Mouse (Mus musculus): ENCODE measurements at regions not wholly inside any gene's neighbourhood (a gene's known extent, or its start where the extent isn't known, plus 50 kb on each side); places are given as distances from the start of the nearest gene placed in this dataset.

DNA sequence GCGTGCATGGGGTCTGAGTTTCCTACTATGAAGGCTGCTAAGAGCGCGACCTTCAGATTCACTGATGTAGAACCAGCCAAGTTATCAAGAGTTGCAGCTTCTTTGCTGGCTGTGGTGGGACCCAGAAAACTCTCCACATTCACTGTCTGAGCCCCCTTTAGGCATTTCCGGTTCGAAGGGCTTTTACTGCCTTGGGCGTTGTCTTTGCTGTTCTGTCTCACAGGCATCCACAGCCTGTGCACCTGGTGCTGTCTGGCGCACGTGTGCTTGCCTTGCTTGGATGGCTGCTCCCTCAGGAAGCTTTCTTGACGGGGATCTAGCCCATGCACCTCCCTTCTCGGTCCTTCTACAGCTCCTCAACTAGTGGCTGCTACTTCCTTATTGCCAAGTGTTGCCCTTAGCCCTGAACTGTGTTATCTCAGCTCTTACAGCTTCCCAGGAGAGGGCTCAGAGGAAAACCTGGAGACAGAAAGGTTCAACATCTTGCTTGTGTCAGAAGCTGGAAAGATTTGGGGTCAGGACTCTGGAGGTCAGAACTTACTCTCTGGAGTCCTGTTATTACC lies 108.3 kb upstream of the Dyrk2 start:
- 35% methylated on average over 10 of the region's 10 CpGs for WGBS
- Histone ChIP-seq H3K4me3 (ENCODE audit: extremely low read depth, insufficient read depth, insufficient read length) (no peak overlapping the region), H3K36me3 (ENCODE audit: control insufficient read depth, insufficient read depth, low read length) (no peaks in the 10 kb centered on the region), H3K27me3 (ENCODE audit: control insufficient read depth, insufficient read depth, low read length) (no peaks in the 10 kb centered on the region), H3K27ac (ENCODE audit: insufficient read depth, low read length) (no peak overlapping the region), H3K4me1 (ENCODE audit: control insufficient read depth, insufficient read depth, insufficient read length) (peaks cover 7% of the 10 kb centered on the region; the same call in 1 of the 2 replicates)
- no peak for DNase-seq (ENCODE audit: low read depth in 1 of 2, low spot score in 2 of 2)
- no peak for TF ChIP-seq CTCF (IDR thresholded peaks at IDR 0.05; ENCODE audit: extremely low read depth, insufficient read depth, insufficient read length, insufficient replicate concordance)
- no peak for TF ChIP-seq POLR2A (IDR thresholded peaks at IDR 0.05; ENCODE audit: low read depth, low read length)

DNA sequence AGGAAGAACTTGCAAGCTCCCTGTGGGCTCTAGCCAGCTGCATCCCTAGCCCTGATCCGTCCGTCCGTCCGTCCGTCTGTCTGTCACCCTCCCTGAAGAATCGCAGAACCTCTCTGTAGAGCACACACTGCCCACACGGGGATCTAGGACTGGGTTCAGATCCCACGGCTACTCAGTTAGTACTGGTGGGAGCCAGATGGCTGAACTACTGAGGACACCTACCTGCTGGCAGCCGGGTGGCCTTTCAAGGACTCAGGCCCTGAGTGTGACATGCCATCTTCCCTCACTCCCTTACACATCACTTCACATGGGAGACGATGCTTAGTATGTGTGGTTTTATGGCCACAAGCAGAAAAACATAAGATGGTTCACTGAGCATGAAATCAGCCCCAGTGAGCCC lies 106.4 kb upstream of the Dyrk2 start:
- 56% methylated on average over 10 of the region's 10 CpGs for WGBS
- TF ChIP-seq CTCF (IDR thresholded peaks at IDR 0.05; ENCODE audit: extremely low read depth, insufficient read depth, insufficient read length, insufficient replicate concordance): no peak
- TF ChIP-seq POLR2A (IDR thresholded peaks at IDR 0.05; ENCODE audit: low read depth, low read length): no peak
- Histone ChIP-seq H3K4me3 (ENCODE audit: extremely low read depth, insufficient read depth, insufficient read length) (no peak overlapping the region), H3K36me3 (ENCODE audit: control insufficient read depth, insufficient read depth, low read length) (no peaks in the 10 kb centered on the region), H3K27me3 (ENCODE audit: control insufficient read depth, insufficient read depth, low read length) (no peaks in the 10 kb centered on the region), H3K4me1 (ENCODE audit: control insufficient read depth, insufficient read depth, insufficient read length) (peaks cover 7% of the 10 kb centered on the region; the same call in 1 of the 2 replicates), H3K27ac (ENCODE audit: insufficient read depth, low read length) (no peak overlapping the region)
- DNase-seq (ENCODE audit: low read depth in 1 of 2, low spot score in 2 of 2): no peak

DNA sequence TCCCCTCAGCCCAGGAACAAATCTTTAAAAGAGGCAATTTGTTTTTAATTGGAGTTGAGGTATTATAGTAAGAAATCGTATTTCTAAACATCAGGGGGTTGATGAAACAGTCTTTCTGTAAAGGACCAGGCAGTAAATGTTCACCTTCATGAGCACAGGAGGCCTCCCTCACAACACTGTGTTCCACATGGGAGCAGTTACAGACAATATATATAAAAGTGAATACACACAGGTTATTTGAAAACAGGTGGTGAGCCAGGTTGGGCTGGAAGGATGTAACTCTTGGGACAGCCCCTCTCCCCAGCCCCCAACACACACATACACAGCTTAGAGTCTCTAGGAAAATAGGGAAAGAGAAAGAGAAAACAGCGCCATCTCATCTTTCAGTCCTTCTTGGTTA lies 105.8 kb upstream of the Dyrk2 start:
- Histone ChIP-seq H3K27ac (ENCODE audit: insufficient read depth, low read length) (no peak overlapping the region), H3K4me1 (ENCODE audit: control insufficient read depth, insufficient read depth, insufficient read length) (peaks cover 7% of the 10 kb centered on the region; the same call in 1 of the 2 replicates)
- WGBS: 59% methylated on average over 2 of the region's 2 CpGs

DNA sequence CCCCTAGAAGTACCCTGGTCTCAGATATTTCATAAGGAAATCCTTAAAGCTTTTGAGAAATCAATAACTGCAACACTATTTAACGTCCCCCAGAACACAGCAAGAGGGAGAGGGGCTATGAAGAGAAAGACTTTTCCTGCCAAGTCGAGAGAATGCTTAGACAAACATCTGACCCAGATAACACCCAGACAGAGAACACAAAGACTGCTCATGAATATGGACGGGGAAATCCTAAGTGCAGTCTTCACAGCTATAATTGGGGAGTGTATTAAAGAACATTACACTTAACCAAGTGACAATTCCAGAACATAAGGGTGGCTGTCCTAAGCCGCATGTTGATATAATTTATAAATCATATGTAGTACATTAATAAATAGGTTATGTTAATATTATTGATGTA lies 103.3 kb upstream of the Dyrk2 start:
- no peak for DNase-seq (ENCODE audit: low read depth in 1 of 2, low spot score in 2 of 2)
- WGBS: 88% methylated on average over 4 of the region's 4 CpGs
- TF ChIP-seq CTCF (IDR thresholded peaks at IDR 0.05; ENCODE audit: extremely low read depth, insufficient read depth, insufficient read length, insufficient replicate concordance): no peak
- Histone ChIP-seq H3K36me3 (ENCODE audit: control insufficient read depth, insufficient read depth, low read length) (no peaks in the 10 kb centered on the region), H3K4me3 (ENCODE audit: extremely low read depth, insufficient read depth, insufficient read length) (no peak overlapping the region), H3K27ac (ENCODE audit: insufficient read depth, low read length) (no peak overlapping the region), H3K4me1 (ENCODE audit: control insufficient read depth, insufficient read depth, insufficient read length) (peaks cover 7% of the 10 kb centered on the region; the same call in 1 of the 2 replicates), H3K27me3 (ENCODE audit: control insufficient read depth, insufficient read depth, low read length) (no peaks in the 10 kb centered on the region)

More for the DNA sequence above, 105.8 kb upstream of the Dyrk2 start:
- Histone ChIP-seq H3K4me3 (ENCODE audit: extremely low read depth, insufficient read depth, insufficient read length) (no peak overlapping the region), H3K36me3 (ENCODE audit: control insufficient read depth, insufficient read depth, low read length) (no peaks in the 10 kb centered on the region), H3K27me3 (ENCODE audit: control insufficient read depth, insufficient read depth, low read length) (no peaks in the 10 kb centered on the region)
- no peak for DNase-seq (ENCODE audit: low read depth in 1 of 2, low spot score in 2 of 2)
- TF ChIP-seq POLR2A (IDR thresholded peaks at IDR 0.05; ENCODE audit: low read depth, low read length): no peak
- TF ChIP-seq CTCF (IDR thresholded peaks at IDR 0.05; ENCODE audit: extremely low read depth, insufficient read depth, insufficient read length, insufficient replicate concordance): no peak

DNA sequence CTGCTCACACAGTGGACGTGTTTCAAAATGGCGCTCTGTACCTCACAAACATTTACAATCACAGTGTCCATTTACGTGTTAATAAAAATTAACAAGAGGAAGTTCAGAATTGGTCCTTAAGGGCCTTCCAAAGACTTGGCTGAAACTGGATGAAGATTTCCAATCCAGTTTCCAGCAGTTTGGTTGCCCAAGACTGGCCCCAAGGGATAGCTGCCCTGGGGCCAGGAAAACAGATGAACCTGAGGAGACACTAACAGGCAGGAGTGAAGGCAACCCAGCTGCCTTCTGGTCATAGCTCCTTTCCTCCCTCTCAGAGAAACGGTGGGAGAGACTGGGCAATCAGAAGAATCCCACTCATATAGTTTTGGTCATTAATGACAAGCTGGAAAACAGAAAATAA lies 102.6 kb upstream of the Dyrk2 start:
- Histone ChIP-seq H3K4me3 (ENCODE audit: extremely low read depth, insufficient read depth, insufficient read length) (no peak overlapping the region), H3K27me3 (ENCODE audit: control insufficient read depth, insufficient read depth, low read length) (no peaks in the 10 kb centered on the region), H3K4me1 (ENCODE audit: control insufficient read depth, insufficient read depth, insufficient read length) (peaks cover 5% of the 10 kb centered on the region; the same call in 1 of the 2 replicates), H3K27ac (ENCODE audit: insufficient read depth, low read length) (no peak overlapping the region), H3K36me3 (ENCODE audit: control insufficient read depth, insufficient read depth, low read length) (no peaks in the 10 kb centered on the region)
- TF ChIP-seq CTCF (IDR thresholded peaks at IDR 0.05; ENCODE audit: extremely low read depth, insufficient read depth, insufficient read length, insufficient replicate concordance): no peak
- no peak for TF ChIP-seq POLR2A (IDR thresholded peaks at IDR 0.05; ENCODE audit: low read depth, low read length)
- 92% methylated on average over 4 of the region's 4 CpGs for WGBS
- no peak for DNase-seq (ENCODE audit: low read depth in 1 of 2, low spot score in 2 of 2)

DNA sequence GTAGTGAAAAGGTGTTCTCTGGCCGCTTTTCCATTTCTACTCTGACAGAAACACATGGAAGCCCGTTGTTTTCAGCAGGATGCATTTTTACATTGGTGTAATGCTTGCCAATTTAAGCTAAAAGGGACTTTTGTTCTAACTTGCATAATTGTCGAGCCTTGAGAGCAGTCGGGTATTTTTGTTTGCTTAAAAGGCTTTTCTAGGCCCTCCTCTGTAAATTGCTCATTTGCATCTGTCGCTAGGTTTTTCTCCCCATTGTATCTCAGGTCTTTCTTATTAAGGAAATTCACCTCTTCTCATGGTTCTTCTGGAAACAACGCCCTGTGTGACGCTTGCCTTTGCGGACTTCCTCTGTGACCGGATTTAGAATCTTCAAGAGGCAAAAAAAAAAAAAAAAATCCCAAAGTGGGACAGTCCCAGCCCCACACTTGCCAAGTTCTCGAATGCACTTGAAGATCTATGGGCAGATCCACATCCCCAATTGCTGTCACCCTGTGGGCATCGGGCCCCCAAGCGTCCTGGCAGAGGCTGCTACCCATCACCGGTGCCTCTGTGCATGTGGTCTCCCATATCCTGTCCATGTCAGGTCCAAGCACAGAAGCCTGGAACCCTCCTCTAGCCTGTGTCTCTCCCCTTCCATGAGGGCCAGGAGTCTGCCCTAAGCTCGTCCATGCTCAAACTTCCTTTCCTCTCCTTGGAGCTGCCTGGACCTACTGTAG lies 100.6 kb upstream of the Dyrk2 start:
- 83% methylated on average over 14 of the region's 14 CpGs for WGBS
- DNase-seq (ENCODE audit: low read depth in 1 of 2, low spot score in 2 of 2): no peak
- H3K4me1 ChIP-seq (ENCODE audit: control insufficient read depth, insufficient read depth, insufficient read length): no peaks in the 10 kb centered on the region
- TF ChIP-seq POLR2A (IDR thresholded peaks at IDR 0.05; ENCODE audit: low read depth, low read length) (no peak), CTCF (IDR thresholded peaks at IDR 0.05; ENCODE audit: extremely low read depth, insufficient read depth, insufficient read length, insufficient replicate concordance) (no peak)
- no peaks in the 10 kb centered on the region for H3K27me3 ChIP-seq (ENCODE audit: control insufficient read depth, insufficient read depth, low read length)
- no peaks in the 10 kb centered on the region for H3K36me3 ChIP-seq (ENCODE audit: control insufficient read depth, insufficient read depth, low read length)
- H3K4me3 ChIP-seq (ENCODE audit: extremely low read depth, insufficient read depth, insufficient read length): no peak overlapping the region
- no peak overlapping the region for H3K27ac ChIP-seq (ENCODE audit: insufficient read depth, low read length)

DNA sequence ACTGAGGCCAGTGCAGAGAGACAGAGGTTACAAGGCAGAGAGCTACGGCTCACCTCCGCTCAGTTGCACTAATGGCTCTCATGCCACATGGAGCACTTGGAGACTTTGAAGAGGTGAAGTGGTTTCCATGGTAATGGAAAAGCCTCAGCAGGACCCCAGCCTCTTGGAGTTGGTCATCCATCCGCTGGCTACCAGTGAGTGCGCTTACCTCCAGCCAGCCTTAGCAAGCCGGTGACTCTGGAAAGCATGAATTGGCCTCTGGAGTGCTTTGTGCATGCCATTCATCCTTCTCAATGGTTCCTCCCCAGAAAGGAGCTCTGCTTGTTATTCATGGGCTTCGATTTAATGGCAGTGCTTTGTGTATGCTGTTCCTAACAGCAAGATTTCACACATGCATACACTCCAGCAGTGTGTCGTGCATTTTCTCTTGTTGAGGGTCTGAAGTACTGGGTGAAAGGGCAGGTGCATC lies 91.7 kb upstream of the Dyrk2 start:
- TF ChIP-seq POLR2A (IDR thresholded peaks at IDR 0.05; ENCODE audit: low read depth, low read length): no peak
- TF ChIP-seq CTCF (IDR thresholded peaks at IDR 0.05; ENCODE audit: extremely low read depth, insufficient read depth, insufficient read length, insufficient replicate concordance): no peak
- WGBS: 90% methylated on average over 7 of the region's 7 CpGs
- no peak overlapping the region for H3K27ac ChIP-seq (ENCODE audit: insufficient read depth, low read length)
- H3K4me1 ChIP-seq (ENCODE audit: control insufficient read depth, insufficient read depth, insufficient read length): no peaks in the 10 kb centered on the region
- DNase-seq (ENCODE audit: low read depth in 1 of 2, low spot score in 2 of 2): no peak
- no peaks in the 10 kb centered on the region for H3K36me3 ChIP-seq (ENCODE audit: control insufficient read depth, insufficient read depth, low read length)
- H3K4me3 ChIP-seq (ENCODE audit: extremely low read depth, insufficient read depth, insufficient read length): no peak overlapping the region
- no peaks in the 10 kb centered on the region for H3K27me3 ChIP-seq (ENCODE audit: control insufficient read depth, insufficient read depth, low read length)
